22 mouse cellular contexts compared by ENCODE assay signal in the genomic region with DNA sequence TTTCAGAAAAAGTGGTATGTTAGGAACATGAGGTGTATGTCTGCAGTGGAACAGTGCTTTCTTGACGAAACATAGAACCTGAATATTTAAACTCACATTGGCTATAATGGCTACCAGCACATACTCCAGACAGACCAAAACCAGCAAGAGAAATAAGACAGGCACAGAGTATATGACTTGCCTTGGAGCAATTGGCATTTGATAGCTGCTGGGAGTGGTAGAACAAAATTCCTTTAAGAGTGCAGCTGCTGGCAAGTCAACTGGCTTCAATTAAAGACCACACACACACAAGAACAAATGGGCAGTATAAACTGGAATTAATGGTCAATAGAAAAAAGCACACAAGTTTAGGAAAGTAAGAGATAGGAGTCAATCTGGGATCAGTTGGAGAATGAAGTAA.
A peak's percentile ranks its signal among the peaks of the same experiment; 100 is the strongest.
DNase-seq lines count a peak whose midpoint lies in the region; ATAC-seq and TF ChIP-seq lines count a peak whose summit lies in the region.
"Had no signal": no experiment of that assay in that cellular context is flagged by ENCODE, and none has a peak within 500 bp of the region (broad histone marks: within the 10 kb centered on the region; RNA-seq: fewer than 3 reads in every experiment).

No protein-coding gene starts in this region.

- WGBS in limb, embryonic 13.5 days: 26% methylated on average over 1 of the region's 1 CpGs
- 79% methylated on average over 1 of the region's 1 CpGs for WGBS in kidney, adult 2 months
- WGBS in intestine, postnatal 0 days: 77% methylated on average over 1 of the region's 1 CpGs

- H3K9ac ChIP-seq in limb, embryonic 13.5 days: no peak overlapping the region
- H3K9ac ChIP-seq in intestine, postnatal 0 days (ENCODE audit: low read depth, low read length): no peak overlapping the region
- H3K9ac ChIP-seq: embryonic facial prominence, embryonic 12.5 days; forebrain, embryonic 12.5 days; heart, embryonic 12.5 days; hindbrain, embryonic 14.5 days had no signal

- no peaks in the 10 kb centered on the region for H3K4me1 ChIP-seq in limb, embryonic 13.5 days
- H3K4me1 ChIP-seq in kidney, adult 2 months (ENCODE audit: control insufficient read depth, insufficient read depth, low read length): no peaks in the 10 kb centered on the region
- H3K4me1 ChIP-seq in intestine, postnatal 0 days (replicated peaks; ENCODE audit: control insufficient read depth, insufficient read depth, low read length): no peaks in the 10 kb centered on the region
- H3K4me1 ChIP-seq: embryonic facial prominence, embryonic 12.5 days; forebrain, embryonic 12.5 days; heart, embryonic 12.5 days; hindbrain, embryonic 10.5 days had no signal

- peak; percentile 9 for DNase-seq in embryo, embryonic 10 days (ENCODE audit: low spot score)
- no peak for DNase-seq in embryo, embryonic 9.5 days (ENCODE audit: extremely low spot score)
- peak; percentile 71 for DNase-seq in forelimb bud, embryonic 11.5 days (ENCODE audit: low read depth, low spot score)
- no peak for DNase-seq in kidney, adult 2 months
- no peak for DNase-seq in frontal cortex, postnatal 25 days (ENCODE audit: low spot score in 2 of 2)
- DNase-seq: adrenal gland, postnatal 10 days; B cell, adult 2 months; cerebellum, adult 18-20 months; cerebellum, postnatal 10 days; gastrocnemius, adult 2 months; gastrocnemius, postnatal 25 days had no signal

- H3K36me3 ChIP-seq in limb, embryonic 13.5 days: no peaks in the 10 kb centered on the region
- no peaks in the 10 kb centered on the region for H3K36me3 ChIP-seq in kidney, adult 2 months (ENCODE audit: control insufficient read depth, insufficient read depth, low read length)
- no peaks in the 10 kb centered on the region for H3K36me3 ChIP-seq in intestine, postnatal 0 days (ENCODE audit: control insufficient read depth, insufficient read depth)
- H3K36me3 ChIP-seq: embryonic facial prominence, embryonic 12.5 days; forebrain, embryonic 12.5 days; G1E; heart, embryonic 12.5 days; hindbrain, embryonic 10.5 days had no signal

- TF ChIP-seq POLR2A in kidney, adult 2 months (IDR thresholded peaks at IDR 0.05; ENCODE audit: low read depth, low read length): no peak

- no peaks in the 10 kb centered on the region for H3K9me3 ChIP-seq in limb, embryonic 13.5 days
- no peaks in the 10 kb centered on the region for H3K9me3 ChIP-seq in intestine, postnatal 0 days (ENCODE audit: control insufficient read depth)
- H3K9me3 ChIP-seq: embryonic facial prominence, embryonic 12.5 days; forebrain, embryonic 12.5 days; G1E; heart, embryonic 12.5 days; hindbrain, embryonic 10.5 days had no signal

- TF ChIP-seq CTCF in kidney, adult 2 months (conservative IDR thresholded peaks at IDR 0.05; ENCODE audit: insufficient read depth, insufficient read length, low read depth, low read length): no peak
- TF ChIP-seq CTCF in intestine, postnatal 0 days (IDR thresholded peaks at IDR 0.05; ENCODE audit: low read depth): no peak

- no peak overlapping the region for H3K4me3 ChIP-seq in limb, embryonic 13.5 days
- H3K4me3 ChIP-seq in kidney, adult 2 months (ENCODE audit: insufficient read depth, low read depth, low read length): no peak overlapping the region
- H3K4me3 ChIP-seq in intestine, postnatal 0 days (ENCODE audit: low read depth, low read length): no peak overlapping the region
- H3K4me3 ChIP-seq: embryonic facial prominence, embryonic 12.5 days; forebrain, embryonic 12.5 days; gastrocnemius, adult 2 months; heart, embryonic 12.5 days; hindbrain, embryonic 10.5 days had no signal

- H3K4me2 ChIP-seq in limb, embryonic 13.5 days (replicated peaks): no peak overlapping the region
- no peak overlapping the region for H3K4me2 ChIP-seq in intestine, postnatal 0 days (replicated peaks; ENCODE audit: low read depth)
- H3K4me2 ChIP-seq: embryonic facial prominence, embryonic 12.5 days; forebrain, embryonic 12.5 days; heart, embryonic 12.5 days; hindbrain, embryonic 14.5 days had no signal

- no peak overlapping the region for H3K27ac ChIP-seq in limb, embryonic 13.5 days
- no peak overlapping the region for H3K27ac ChIP-seq in kidney, adult 2 months (ENCODE audit: insufficient read depth, low read depth, low read length)
- H3K27ac ChIP-seq in intestine, postnatal 0 days (ENCODE audit: low read depth, low read length): no peak overlapping the region
- H3K27ac ChIP-seq: embryonic facial prominence, embryonic 12.5 days; forebrain, embryonic 12.5 days; gastrocnemius, adult 2 months; hindbrain, embryonic 10.5 days; hindbrain, embryonic 14.5 days had no signal

- peak; percentile 69; the same call in 1 of the 2 replicates for ATAC-seq in limb, embryonic 13.5 days (ENCODE audit: low FRiP score, low read depth)
- no peak for ATAC-seq in intestine, postnatal 0 days
- ATAC-seq: CD4-positive, CD25-positive, alpha-beta regulatory T cell, adult 4 months; forebrain, embryonic 16.5 days; intestine, embryonic 16.5 days had no signal

- H3K27me3 ChIP-seq in limb, embryonic 13.5 days: no peaks in the 10 kb centered on the region
- H3K27me3 ChIP-seq in kidney, adult 2 months (replicated peaks; ENCODE audit: control insufficient read depth, insufficient read depth, low read length): no peaks in the 10 kb centered on the region
- no peaks in the 10 kb centered on the region for H3K27me3 ChIP-seq in intestine, postnatal 0 days (replicated peaks; ENCODE audit: control insufficient read depth, insufficient read depth, low read length)
- H3K27me3 ChIP-seq: embryonic facial prominence, embryonic 12.5 days; forebrain, embryonic 12.5 days; heart, embryonic 12.5 days had no signal

Comparison
In these comparisons a context has a peak if more than half of its experiments do, and no peak if none do; other contexts are left out.
1. DNase-seq: peak in embryo, embryonic 10 days (single experiment) and forelimb bud, embryonic 11.5 days (single experiment); none in embryo, embryonic 9.5 days (single experiment), kidney, adult 2 months (single experiment) and frontal cortex, postnatal 25 days (0 of 2).